Mouse (Mus musculus): Measurements from ENCODE around the gene Col4a3bp.

DNA sequence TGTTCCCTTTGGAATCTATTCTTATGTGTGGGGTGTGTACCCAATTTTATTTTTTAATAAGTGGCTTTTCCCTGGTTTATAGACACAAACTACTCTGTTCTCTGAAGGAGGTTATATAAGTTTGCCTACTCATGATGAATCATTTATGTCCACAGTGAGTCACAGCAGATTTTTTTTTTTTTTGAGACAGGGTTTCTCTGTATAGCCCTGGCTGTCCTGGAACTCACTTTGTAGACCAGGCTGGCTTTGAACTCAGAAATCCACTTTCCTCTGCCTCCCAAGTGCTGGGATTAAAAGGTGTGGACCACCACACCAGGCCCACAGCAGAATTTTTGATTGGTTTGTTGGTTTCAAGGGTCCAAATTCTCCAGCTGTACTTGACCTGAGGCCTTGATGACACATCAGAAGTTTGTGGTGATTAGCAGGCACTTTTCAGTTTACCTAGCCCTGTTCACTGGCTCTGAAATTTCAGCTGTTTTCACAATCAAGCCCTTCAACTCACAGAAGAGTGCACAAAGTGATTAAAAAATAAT lies 138.7 kb downstream of the Col4a3bp start:
- TF ChIP-seq CTCF (IDR thresholded peaks at IDR 0.05; ENCODE audit: low read depth, low read length) (no peak), POLR2A (IDR thresholded peaks at IDR 0.05; ENCODE audit: extremely low read depth, insufficient read depth, low read length) (no peak)
